Comparison of ENCODE assay signal across 16 mouse cellular contexts in the genomic region with DNA sequence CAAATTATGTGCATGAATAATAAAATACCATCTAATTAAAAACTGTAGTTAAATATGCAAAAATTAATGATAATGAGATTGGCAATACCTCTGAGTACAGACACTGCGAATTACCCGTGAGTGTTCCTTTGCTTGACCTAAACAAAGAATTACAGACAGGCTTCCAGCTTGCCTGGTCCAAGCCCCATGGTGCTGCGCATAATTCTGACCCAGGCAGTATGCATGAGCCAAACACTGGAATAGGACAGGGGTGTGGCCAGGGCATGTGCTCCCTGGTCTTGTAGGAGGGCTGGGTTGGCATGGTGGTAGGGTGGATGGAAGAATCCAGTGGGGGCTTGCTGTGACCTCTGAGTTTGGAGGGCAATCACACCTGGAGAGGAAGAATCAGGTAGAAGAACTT.
DNase-seq lines count a peak whose midpoint lies in the region; ATAC-seq lines count a peak whose summit lies in the region.
"Had no signal": no experiment of that assay in that cellular context is flagged by ENCODE, and none has a peak within 500 bp of the region (broad histone marks: within the 10 kb centered on the region; RNA-seq: fewer than 3 reads in every experiment).

No protein-coding gene starts in this region.

- no peak overlapping the region for H3K4me3 ChIP-seq in kidney, embryonic 16.5 days (ENCODE audit: low read length)
- no peak overlapping the region for H3K4me3 ChIP-seq in forebrain, embryonic 14.5 days (ENCODE audit: low read depth, low read length)
- no peak overlapping the region for H3K4me3 ChIP-seq in hindbrain, embryonic 14.5 days (replicated peaks; ENCODE audit: low read length)
- H3K4me3 ChIP-seq in neural tube, embryonic 13.5 days = no peak overlapping the region
- H3K4me3 ChIP-seq: heart, embryonic 12.5 days; limb, embryonic 15.5 days; liver, embryonic 15.5 days had no signal

- no peak overlapping the region for H3K27ac ChIP-seq in kidney, embryonic 16.5 days (ENCODE audit: low read length)
- no peak overlapping the region for H3K27ac ChIP-seq in forebrain, embryonic 14.5 days (ENCODE audit: low read depth, low read length)
- peak overlapping the region; percentile 63; the same call in 1 of the 2 replicates for H3K27ac ChIP-seq in hindbrain, embryonic 14.5 days
- H3K27ac ChIP-seq in neural tube, embryonic 13.5 days (replicated peaks) = peak overlapping the region; percentile 59; the same call in 1 of the 2 replicates
- H3K27ac ChIP-seq: limb, embryonic 15.5 days; liver, embryonic 15.5 days had no signal

- peak; percentile 31; the same call in 1 of the 2 replicates for ATAC-seq in kidney, embryonic 16.5 days (ENCODE audit: low FRiP score, low TSS enrichment)
- peak; percentile 58; the same call in 1 of the 2 replicates for ATAC-seq in forebrain, embryonic 14.5 days
- peak; percentile 65; the same call in 1 of the 2 replicates for ATAC-seq in hindbrain, embryonic 14.5 days (ENCODE audit: low FRiP score)
- 0 out of 2 replicates have a peak, but pooled peaks have one; percentile 60 for ATAC-seq in neural tube, embryonic 13.5 days (ENCODE audit: low read depth)
- no peak for ATAC-seq in cerebellum, adult (ENCODE audit: insufficient number of reproducible peaks, low FRiP score, low TSS enrichment)
- ATAC-seq: lung, postnatal 0 days had no signal

- no peaks in the 10 kb centered on the region; the same call in 1 of the 2 replicates for H3K4me1 ChIP-seq in kidney, embryonic 16.5 days (ENCODE audit: insufficient read depth, low read length)
- H3K4me1 ChIP-seq in forebrain, embryonic 14.5 days (ENCODE audit: control insufficient read depth, insufficient read depth, low read length) = peaks cover 11% of the 10 kb centered on the region
- peaks cover 21% of the 10 kb centered on the region for H3K4me1 ChIP-seq in hindbrain, embryonic 14.5 days (replicated peaks; ENCODE audit: control insufficient read depth, insufficient read depth, low read length)
- H3K4me1 ChIP-seq in neural tube, embryonic 13.5 days (replicated peaks) = peaks cover 22% of the 10 kb centered on the region
- H3K4me1 ChIP-seq: liver, embryonic 15.5 days had no signal

- no peak for DNase-seq in kidney, postnatal 36 days
- DNase-seq in forebrain, embryonic 14.5 days (ENCODE audit: low spot score) = no peak
- no peak for DNase-seq in hindbrain, embryonic 14.5 days (ENCODE audit: low spot score)
- no peak for DNase-seq in cerebellum, postnatal 10 days
- DNase-seq: cerebellum, adult 11-12 months; heart, adult 11 months; heart, postnatal 14 days; right cerebral cortex, adult 18-20 months had no signal

- H3K9me3 ChIP-seq in kidney, embryonic 16.5 days (ENCODE audit: low read length) = no peaks in the 10 kb centered on the region
- no peaks in the 10 kb centered on the region for H3K9me3 ChIP-seq in forebrain, embryonic 14.5 days (replicated peaks; ENCODE audit: control insufficient read depth, low read length)
- no peaks in the 10 kb centered on the region for H3K9me3 ChIP-seq in hindbrain, embryonic 14.5 days (ENCODE audit: control insufficient read depth, low read length)
- no peaks in the 10 kb centered on the region for H3K9me3 ChIP-seq in neural tube, embryonic 13.5 days
- H3K9me3 ChIP-seq: heart, embryonic 12.5 days; limb, embryonic 15.5 days; liver, embryonic 15.5 days had no signal

- no peak overlapping the region for H3K9ac ChIP-seq in kidney, embryonic 16.5 days (replicated peaks; ENCODE audit: low read length)
- H3K9ac ChIP-seq in forebrain, embryonic 14.5 days (ENCODE audit: low read length) = no peak overlapping the region
- H3K9ac ChIP-seq in hindbrain, embryonic 14.5 days = no peak overlapping the region
- H3K9ac ChIP-seq in neural tube, embryonic 13.5 days = no peak overlapping the region
- H3K9ac ChIP-seq: heart, embryonic 12.5 days; limb, embryonic 15.5 days; liver, embryonic 15.5 days had no signal

- H3K36me3 ChIP-seq in kidney, embryonic 16.5 days (ENCODE audit: insufficient read depth, low read length) = no peaks in the 10 kb centered on the region
- no peaks in the 10 kb centered on the region for H3K36me3 ChIP-seq in forebrain, embryonic 14.5 days (ENCODE audit: control insufficient read depth, insufficient read depth, low read length)
- H3K36me3 ChIP-seq in hindbrain, embryonic 14.5 days (replicated peaks; ENCODE audit: control insufficient read depth, insufficient read depth) = no peaks in the 10 kb centered on the region
- H3K36me3 ChIP-seq in neural tube, embryonic 13.5 days = no peaks in the 10 kb centered on the region
- H3K36me3 ChIP-seq: heart, embryonic 12.5 days; limb, embryonic 15.5 days; liver, embryonic 15.5 days had no signal

- peaks cover 69% of the 10 kb centered on the region for H3K27me3 ChIP-seq in kidney, embryonic 16.5 days (ENCODE audit: insufficient read depth, low read length)
- H3K27me3 ChIP-seq in forebrain, embryonic 14.5 days (replicated peaks; ENCODE audit: control insufficient read depth, insufficient read depth, low read length) = no peaks in the 10 kb centered on the region; the same call in 1 of the 2 replicates
- peaks cover 11% of the 10 kb centered on the region; the same call in 1 of the 2 replicates for H3K27me3 ChIP-seq in hindbrain, embryonic 14.5 days (ENCODE audit: control insufficient read depth, insufficient read depth, low read length)
- H3K27me3 ChIP-seq in neural tube, embryonic 13.5 days = peaks cover 78% of the 10 kb centered on the region
- H3K27me3 ChIP-seq: CH12.LX had no signal

- WGBS in kidney, embryonic 16.5 days = 84% methylated on average over 3 of the region's 3 CpGs
- WGBS in forebrain, embryonic 14.5 days = 14% methylated on average over 3 of the region's 3 CpGs
- 30% methylated on average over 3 of the region's 3 CpGs for WGBS in hindbrain, embryonic 14.5 days
- 41% methylated on average over 3 of the region's 3 CpGs for WGBS in neural tube, embryonic 13.5 days

- no peak overlapping the region for H3K4me2 ChIP-seq in kidney, embryonic 16.5 days (replicated peaks; ENCODE audit: low read depth, low read length)
- peak overlapping the region; percentile 30; the same call in 1 of the 2 replicates for H3K4me2 ChIP-seq in forebrain, embryonic 14.5 days (ENCODE audit: low read length)
- H3K4me2 ChIP-seq in hindbrain, embryonic 14.5 days (replicated peaks) = 0 out of 2 replicates have a peak overlapping the region, but pooled peaks have one; percentile 21
- H3K4me2 ChIP-seq in neural tube, embryonic 13.5 days = 0 out of 2 replicates have a peak overlapping the region, but pooled peaks have one; percentile 16
- H3K4me2 ChIP-seq: heart, embryonic 12.5 days; limb, embryonic 15.5 days; liver, embryonic 15.5 days had no signal

Comparison
In these comparisons a context has a peak if more than half of its experiments do, and no peak if none do; other contexts are left out.
1. H3K27ac ChIP-seq: peak in hindbrain, embryonic 14.5 days (single experiment) and neural tube, embryonic 13.5 days (single experiment); none in kidney, embryonic 16.5 days (single experiment) and forebrain, embryonic 14.5 days (single experiment).